Mouse (Mus musculus) bone marrow, adult 2 months (tissue): ENCODE measurements around the gene Gfpt2.

Source experiments
- CTCF ChIP-seq: fragments of 200-500 bp; IDR thresholded peaks from 2 replicates; pipeline ENCODE4 v1.5.1; 2011; ENCODE audit warnings: low read length, control low read depth; ENCODE audit not compliant: control insufficient read depth, insufficient read depth
- POLR2A ChIP-seq: fragments of 200-500 bp; IDR thresholded peaks from 2 replicates; pipeline ENCODE4 v1.6.1; 2011; ENCODE audit warnings: low read depth, mild to moderate bottlenecking, control low read depth, low read length, borderline replicate concordance; ENCODE audit not compliant: control insufficient read depth

DNA sequence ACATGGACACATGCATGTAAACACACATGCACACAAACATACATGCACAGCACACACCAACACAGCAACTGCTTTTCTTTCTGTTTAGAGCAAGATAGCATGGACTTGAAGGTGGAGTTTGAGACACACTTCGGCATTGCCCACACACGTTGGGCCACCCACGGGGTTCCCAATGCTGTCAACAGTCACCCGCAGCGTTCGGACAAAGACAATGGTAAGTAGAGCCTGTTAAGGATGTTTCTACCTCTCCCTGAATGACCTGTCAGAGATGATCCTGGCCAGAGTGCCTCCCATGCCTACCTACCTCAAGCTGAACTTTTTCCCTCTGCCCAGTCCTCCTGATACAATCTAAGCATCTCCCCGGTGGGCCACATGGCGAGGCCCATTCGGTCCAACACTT lies 15.0 kb downstream of the Gfpt2 start:
- TF ChIP-seq POLR2A (no peak), CTCF (no peak)
